Mouse (Mus musculus): ENCODE data around the gene BC053393.

DNA sequence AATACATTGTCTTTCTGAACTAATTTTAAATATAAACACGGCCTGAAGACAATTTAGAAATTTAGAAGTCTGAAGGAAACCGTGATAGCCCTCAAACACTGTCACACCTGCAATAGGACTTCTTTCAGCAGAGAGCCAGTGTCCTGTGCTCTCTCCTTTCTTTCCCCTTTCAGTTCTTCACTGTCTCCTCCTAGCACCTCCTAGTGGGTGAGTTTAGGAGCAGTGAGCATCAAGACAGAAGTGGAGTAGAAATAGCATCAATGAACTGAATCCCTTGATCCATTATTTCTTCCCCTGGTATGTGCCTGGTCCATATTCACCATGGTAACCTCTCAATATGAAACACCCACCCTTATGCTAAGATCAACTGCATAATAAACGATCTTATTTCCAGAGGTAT, 65.2 kb downstream of the BC053393 start:
- TF ChIP-seq CTCF (IDR thresholded peaks at IDR 0.05; ENCODE audit: control insufficient read depth, insufficient read depth, insufficient replicate concordance, low read depth, low read length) (no peak), POLR2A (IDR thresholded peaks at IDR 0.05; ENCODE audit: control insufficient read depth, low read depth, low read length) (no peak)
